In genomic region chr1:162109437-162109813, GRCm38 (mm10) we compare ENCODE assay signal across 8 mouse cellular contexts.
A peak's percentile ranks its signal among the peaks of the same experiment; 100 is the strongest.
DNase-seq lines count a peak whose midpoint lies in the region; ATAC-seq and TF ChIP-seq lines count a peak whose summit lies in the region.

No protein-coding gene starts in this region.

- no peaks in the 10 kb centered on the region for H3K9me3 ChIP-seq in lung, embryonic 15.5 days
- H3K9me3 ChIP-seq in embryonic facial prominence, embryonic 12.5 days = no peaks in the 10 kb centered on the region
- no peaks in the 10 kb centered on the region for H3K9me3 ChIP-seq in midbrain, postnatal 0 days (ENCODE audit: low read length)

- H3K4me2 ChIP-seq in lung, embryonic 15.5 days = no peak overlapping the region
- H3K4me2 ChIP-seq in embryonic facial prominence, embryonic 12.5 days (replicated peaks) = no peak overlapping the region
- H3K4me2 ChIP-seq in midbrain, postnatal 0 days (ENCODE audit: low read depth, low read length, poor library complexity, severe bottlenecking) = no peak overlapping the region

- WGBS in lung, embryonic 15.5 days = 59% methylated on average over 7 of the region's 7 CpGs
- WGBS in embryonic facial prominence, embryonic 12.5 days = 57% methylated on average over 7 of the region's 7 CpGs
- 43% methylated on average over 7 of the region's 7 CpGs for WGBS in kidney, adult 2 months
- 64% methylated on average over 7 of the region's 7 CpGs for WGBS in midbrain, postnatal 0 days

- peak; percentile 73 for ATAC-seq in lung, embryonic 15.5 days (ENCODE audit: borderline replicate concordance, extremely low read depth, low FRiP score, low TSS enrichment)
- peak; percentile 49; the same call in 1 of the 2 replicates for ATAC-seq in embryonic facial prominence, embryonic 12.5 days (ENCODE audit: insufficient number of reproducible peaks, insufficient read depth, low FRiP score, low TSS enrichment)
- ATAC-seq in midbrain, postnatal 0 days (ENCODE audit: low FRiP score) = no peak
- ATAC-seq in megakaryocyte-erythroid progenitor cell, adult 5-6 weeks (replicated peaks; ENCODE audit: low FRiP score, low TSS enrichment, poor library complexity, severe bottlenecking) = no peak

- H3K36me3 ChIP-seq in lung, embryonic 15.5 days = no peaks in the 10 kb centered on the region
- no peaks in the 10 kb centered on the region for H3K36me3 ChIP-seq in embryonic facial prominence, embryonic 12.5 days
- H3K36me3 ChIP-seq in kidney, adult 2 months (ENCODE audit: control insufficient read depth, insufficient read depth, low read length) = no peaks in the 10 kb centered on the region
- no peaks in the 10 kb centered on the region for H3K36me3 ChIP-seq in midbrain, postnatal 0 days (ENCODE audit: insufficient read depth, low read length)

- peak overlapping the region; percentile 49 for H3K27ac ChIP-seq in lung, embryonic 15.5 days
- H3K27ac ChIP-seq in embryonic facial prominence, embryonic 12.5 days = peak overlapping the region; percentile 77
- no peak overlapping the region for H3K27ac ChIP-seq in kidney, adult 2 months (ENCODE audit: insufficient read depth, low read depth, low read length)
- peak overlapping the region; percentile 12; the same call in 1 of the 2 replicates for H3K27ac ChIP-seq in midbrain, postnatal 0 days (ENCODE audit: low read depth, low read length)

- H3K4me1 ChIP-seq in lung, embryonic 15.5 days = peaks cover 13% of the 10 kb centered on the region
- H3K4me1 ChIP-seq in embryonic facial prominence, embryonic 12.5 days = peaks cover 13% of the 10 kb centered on the region; the same call in 1 of the 2 replicates
- H3K4me1 ChIP-seq in kidney, adult 2 months (ENCODE audit: control insufficient read depth, insufficient read depth, low read length) = no peaks in the 10 kb centered on the region
- no peaks in the 10 kb centered on the region for H3K4me1 ChIP-seq in midbrain, postnatal 0 days (ENCODE audit: insufficient read depth, low read length)

- no peaks in the 10 kb centered on the region for H3K27me3 ChIP-seq in lung, embryonic 15.5 days
- H3K27me3 ChIP-seq in embryonic facial prominence, embryonic 12.5 days = no peaks in the 10 kb centered on the region
- H3K27me3 ChIP-seq in kidney, adult 2 months (replicated peaks; ENCODE audit: control insufficient read depth, insufficient read depth, low read length) = no peaks in the 10 kb centered on the region
- no peaks in the 10 kb centered on the region for H3K27me3 ChIP-seq in midbrain, postnatal 0 days (ENCODE audit: insufficient read depth, low read length)

- DNase-seq in lung, postnatal 36 days = no peak
- DNase-seq in kidney, adult 2 months = peak; percentile 76
- peak; percentile 29 for DNase-seq in midbrain, postnatal 0 days (ENCODE audit: low spot score)
- no peak for DNase-seq in urinary bladder, postnatal 10 days (ENCODE audit: low spot score)
- no peak for DNase-seq in left cerebral cortex, adult 18-20 months (ENCODE audit: low spot score in 2 of 2)

- no peak overlapping the region for H3K9ac ChIP-seq in lung, embryonic 15.5 days
- no peak overlapping the region for H3K9ac ChIP-seq in embryonic facial prominence, embryonic 12.5 days
- no peak overlapping the region for H3K9ac ChIP-seq in midbrain, postnatal 0 days (replicated peaks; ENCODE audit: low read length, poor library complexity, severe bottlenecking)

- no peak overlapping the region for H3K4me3 ChIP-seq in lung, embryonic 15.5 days
- no peak overlapping the region for H3K4me3 ChIP-seq in embryonic facial prominence, embryonic 12.5 days
- no peak overlapping the region for H3K4me3 ChIP-seq in kidney, adult 2 months (ENCODE audit: insufficient read depth, low read depth, low read length)
- no peak overlapping the region for H3K4me3 ChIP-seq in midbrain, postnatal 0 days (ENCODE audit: low read depth, low read length)

- no peak for TF ChIP-seq CTCF in kidney, adult 2 months (conservative IDR thresholded peaks at IDR 0.05; ENCODE audit: insufficient read depth, insufficient read length, low read depth, low read length)
- TF ChIP-seq CTCF in midbrain, postnatal 0 days (IDR thresholded peaks at IDR 0.05) = no peak

- TF ChIP-seq POLR2A in kidney, adult 2 months (IDR thresholded peaks at IDR 0.05; ENCODE audit: low read depth, low read length) = no peak

Comparison
In these comparisons a context has a peak if more than half of its experiments do, and no peak if none do; other contexts are left out.
1. ATAC-seq: peak in lung, embryonic 15.5 days (single experiment) and embryonic facial prominence, embryonic 12.5 days (single experiment); none in midbrain, postnatal 0 days (single experiment) and megakaryocyte-erythroid progenitor cell, adult 5-6 weeks (single experiment).
2. DNase-seq: peak in kidney, adult 2 months (single experiment) and midbrain, postnatal 0 days (single experiment); none in lung, postnatal 36 days (single experiment), urinary bladder, postnatal 10 days (single experiment) and left cerebral cortex, adult 18-20 months (0 of 2).